Mouse (Mus musculus): Measurements from ENCODE around the gene Hist1h4d. TPM values are rescaled to one million over a fixed set of nuclear protein-coding genes. Genes with fewer than 3 reads are reported as not detected.

Hist1h4d gene
- total RNA-seq, 2 experiments from 2014 or later = 88.4 to 95.8 TPM

- intact Hi-C loops (cut with DNase I; ENCODE audit: low total_unique reads) = loop anchor here (10.0 kb wide), 1 partner anchor 73 kb away; the partner anchor contains the start of genes Hist1h1t and Hist1h4c
- peak; percentile 66 for DNase-seq
These were observed 40.3 kb downstream of the Hist1h4d start for GRCm38 (mm10) chr13:23621532-23622174.

GRCm38 (mm10) chr13:23622175-23622671 is 40.8 kb downstream of the Hist1h4d start, which contains the start of gene Hist1h1e:
Gene Hist1h1e (minus strand): TSS chr13:23622558.
- DNase-seq = peak; percentile 91
- intact Hi-C loops (cut with DNase I; ENCODE audit: low total_unique reads) = loop anchor here (10.0 kb wide), 1 partner anchor 73 kb away; the partner anchor contains the start of genes Hist1h1t and Hist1h4c

DNA sequence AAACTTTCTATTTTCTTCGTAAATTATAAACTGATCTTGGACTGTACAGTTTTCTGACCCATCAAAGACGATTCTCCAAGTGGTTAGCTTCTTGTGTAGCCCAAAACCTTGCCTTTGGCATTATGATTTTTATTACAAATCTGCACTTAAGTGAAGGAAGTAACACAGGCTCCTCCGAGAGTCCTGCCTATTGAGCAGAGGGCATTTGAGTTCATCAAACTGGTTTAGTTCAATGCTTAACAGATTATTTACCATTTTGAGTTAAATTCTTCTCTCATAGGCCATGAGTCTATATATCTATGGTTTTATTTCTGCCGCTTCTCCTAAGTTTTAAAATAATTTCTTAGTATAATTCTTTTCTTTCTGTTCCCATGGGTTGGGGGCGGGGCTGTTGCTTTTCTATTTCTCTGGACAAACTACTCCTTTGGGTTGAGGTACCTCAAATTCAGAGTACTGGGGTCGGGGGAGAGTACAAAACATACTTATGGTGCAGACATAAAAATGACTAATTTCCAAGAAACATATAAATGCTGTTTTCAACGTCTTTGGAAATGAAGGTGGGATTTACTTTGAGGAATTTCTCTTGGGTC is 41.6 kb downstream of the Hist1h4d start:
- DNase-seq = peak; percentile 9
- intact Hi-C loops (cut with DNase I; ENCODE audit: low total_unique reads) = loop anchor here (10.0 kb wide), 1 partner anchor 72 kb away; the partner anchor contains the start of genes Hist1h1t and Hist1h4c

DNA sequence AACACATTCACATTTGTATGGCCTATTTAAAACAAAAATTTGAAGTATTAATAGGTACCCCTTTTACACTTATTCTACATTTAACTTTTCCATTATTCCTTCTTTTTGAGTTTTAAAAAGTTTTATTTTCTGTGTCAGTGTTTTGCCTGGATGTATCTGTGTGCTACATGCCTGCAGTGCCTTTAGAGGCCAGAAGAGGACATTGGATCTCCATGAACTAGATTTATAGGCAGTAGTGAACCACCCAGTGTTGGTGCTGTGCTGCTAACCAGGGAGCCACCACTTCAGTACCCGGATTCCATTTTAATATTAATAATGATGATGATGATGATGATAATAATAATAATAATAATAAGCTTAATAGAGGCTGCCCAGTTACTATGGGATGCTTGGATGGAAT is 49.3 kb downstream of the Hist1h4d start:
- DNase-seq = no peak
- intact Hi-C loops (cut with DNase I; ENCODE audit: low total_unique reads) = no loop called here

Small RNAs within 50 kb of the gene (microRNA-seq; reads per million reads assigned to microRNA genes)
- gene Gm44297 (0 reads per million in 2 experiments), gene Gm44359 (0 reads per million in 2 experiments), gene Gm44394 (0 reads per million in 2 experiments)

Other genes starting within 250 kb of the Hist1h4d start
- 10 to 100 TPM; 11.5 TPM for gene Zfp322a, start 212.4 kb upstream of the Hist1h4d start, total RNA-seq (2021)
- gene Abt1, start 157.7 kb upstream of the Hist1h4d start, total RNA-seq (2021) = 1 to 10 TPM; 4.5 to 4.7 TPM
- gene Btn1a1, start 115.7 kb upstream of the Hist1h4d start, total RNA-seq (2021) = not detected
- gene Btn2a2, start 92.7 kb upstream of the Hist1h4d start, total RNA-seq (2021) = not detected
- 100 to 1,000 TPM; 281 to 294 TPM for gene Hist1h4h, start 50.5 kb upstream of the Hist1h4d start, total RNA-seq (2021)
- 10 to 100 TPM; 61.2 to 77.1 TPM for gene Hist1h2af, start 47.7 kb upstream of the Hist1h4d start, total RNA-seq (2021)
- 10 to 100 TPM; 19.9 to 21.2 TPM for gene Hist1h3g, start 46.2 kb upstream of the Hist1h4d start, total RNA-seq (2021)
- gene Hist1h2bh, start 38.2 kb upstream of the Hist1h4d start, total RNA-seq (2021) = 1 to 10 TPM; 5.5 to 5.7 TPM
- 10 to 100 TPM; 24.2 to 25.2 TPM for gene Hist1h3f, start 37.5 kb upstream of the Hist1h4d start, total RNA-seq (2021)
- gene Hist1h4f, start 29.9 kb upstream of the Hist1h4d start, total RNA-seq (2021) = 100 to 1,000 TPM; 118 to 120 TPM
- gene Hist1h1d, start 28.3 kb upstream of the Hist1h4d start, total RNA-seq (2021) = 1 to 10 TPM; 8.2 to 9.3 TPM
- 10 to 100 TPM; 54.8 to 55.8 TPM for gene Hist1h3e, start 19.2 kb upstream of the Hist1h4d start, total RNA-seq (2021)
- gene Hist1h2ae, start 10.4 kb upstream of the Hist1h4d start, total RNA-seq (2021) = 10 to 100 TPM; 15.2 to 16.6 TPM
- 100 to 1,000 TPM; 102 to 113 TPM for gene Hist1h2bg, start 10.2 kb upstream of the Hist1h4d start, total RNA-seq (2021)
- gene Hist1h2bf, start 7.4 kb upstream of the Hist1h4d start, total RNA-seq (2021) = 10 to 100 TPM; 47.0 to 49.6 TPM
- 10 to 100 TPM; 13.9 to 14.8 TPM for gene Hist1h2ad, start 7.2 kb upstream of the Hist1h4d start, total RNA-seq (2021)
- 10 to 100 TPM; 13.5 to 15.2 TPM for gene Hist1h3d, start 5.8 kb upstream of the Hist1h4d start, total RNA-seq (2021)
- 10 to 100 TPM; 25.3 to 25.8 TPM for gene Hist1h2be, start 39.5 kb downstream of the Hist1h4d start, total RNA-seq (2021)
- gene Hist1h1e, start 41.0 kb downstream of the Hist1h4d start, total RNA-seq (2021) = 100 to 1,000 TPM in 1 of 2 experiments, 10 to 100 TPM in 1; 91.2 to 121 TPM
- gene Hist1h2ac, start 102.3 kb downstream of the Hist1h4d start, total RNA-seq (2021) = 1 to 10 TPM; 3.1 to 3.7 TPM
- 10 to 100 TPM; 75.5 to 80.0 TPM for gene Hist1h2bc, start 102.6 kb downstream of the Hist1h4d start, total RNA-seq (2021)
- not detected for gene Hist1h1t, start 114.2 kb downstream of the Hist1h4d start, total RNA-seq (2021)
- gene Hist1h4c, start 116.9 kb downstream of the Hist1h4d start, total RNA-seq (2021) = 10 to 100 TPM; 94.2 to 99.8 TPM
- 10 to 100 TPM; 15.3 to 17.6 TPM for gene Hfe, start 129.3 kb downstream of the Hist1h4d start, total RNA-seq (2021)
- 100 to 1,000 TPM; 258 to 269 TPM for gene Hist1h1c, start 157.2 kb downstream of the Hist1h4d start, total RNA-seq (2021)
- gene Hist1h3c, start 164.0 kb downstream of the Hist1h4d start, total RNA-seq (2021) = 10 to 100 TPM; 31.6 to 33.2 TPM
- 10 to 100 TPM; 42.8 to 44.6 TPM for gene Hist1h2bb, start 165.1 kb downstream of the Hist1h4d start, total RNA-seq (2021)
- 10 to 100 TPM; 67.6 to 81.2 TPM for gene Hist1h2ab, start 169.5 kb downstream of the Hist1h4d start, total RNA-seq (2021)
- 10 to 100 TPM; 86.8 to 91.4 TPM for gene Hist1h3b, start 170.7 kb downstream of the Hist1h4d start, total RNA-seq (2021)
- gene Hist1h4b, start 175.4 kb downstream of the Hist1h4d start, total RNA-seq (2021) = 10 to 100 TPM; 56.8 to 62.2 TPM
- 10 to 100 TPM; 55.4 to 68.5 TPM for gene Hist1h4a, start 179.6 kb downstream of the Hist1h4d start, total RNA-seq (2021)
- 10 to 100 TPM; 70.9 to 73.7 TPM for gene Hist1h3a, start 180.8 kb downstream of the Hist1h4d start, total RNA-seq (2021)
- 10 to 100 TPM; 45.7 to 47.5 TPM for gene Hist1h1a, start 182.1 kb downstream of the Hist1h4d start, total RNA-seq (2021)
- not detected for gene Trim38, start 188.3 kb downstream of the Hist1h4d start, total RNA-seq (2021)
- gene Slc17a2, start 225.4 kb downstream of the Hist1h4d start, total RNA-seq (2021) = not detected

Measured in gastrocnemius, postnatal 14 days (tissue).